Mouse (Mus musculus) spleen, adult 2 months (tissue): ENCODE results near the gene Sema4b. TPM values are rescaled to one million over a fixed set of nuclear protein-coding genes. Genes with fewer than 3 reads are reported as not detected.

Experiments used
- DNase-seq, 2 experiments: peaks; one replicate each; pipeline versions ENCODE4 v3.0.0 to v3.0.0-alpha.2; 2012 to 2021; ENCODE audit warnings: low spot score in 2 of 2, low read depth in 1 of 2
- H3K27ac ChIP-seq: fragments of 200-500 bp; 2 replicates; pipeline ENCODE4 v1.5.1; 2012; ENCODE audit warnings: low read length, inconsistent platforms; ENCODE audit not compliant: insufficient read depth
- H3K27me3 ChIP-seq: fragments of 200-500 bp; 2 replicates; pipeline ENCODE4 v1.6.1; 2012; ENCODE audit warnings: mild to moderate bottlenecking, moderate library complexity, low read length, inconsistent platforms; ENCODE audit not compliant: control insufficient read depth, insufficient read depth
- H3K36me3 ChIP-seq: fragments of 200-500 bp; 2 replicates; pipeline ENCODE4 v1.6.1; 2012; ENCODE audit warnings: mild to moderate bottlenecking, low read length, inconsistent platforms; ENCODE audit not compliant: control insufficient read depth, insufficient read depth
- H3K4me1 ChIP-seq: fragments of 200-500 bp; 2 replicates; pipeline ENCODE4 v1.6.1; 2011; ENCODE audit warnings: inconsistent platforms; ENCODE audit not compliant: control insufficient read depth, insufficient read depth, insufficient read length
- H3K4me3 ChIP-seq: fragments of 200-500 bp; 2 replicates; pipeline ENCODE4 v1.5.1; 2011; ENCODE audit warnings: mild to moderate bottlenecking, inconsistent platforms; ENCODE audit not compliant: insufficient read depth, insufficient read length; ENCODE audit errors: extremely low read depth
- CTCF ChIP-seq: fragments of 200-500 bp; IDR thresholded peaks from 2 replicates; pipeline ENCODE4 v1.5.1; 2011; ENCODE audit warnings: mild to moderate bottlenecking, inconsistent platforms; ENCODE audit not compliant: insufficient read depth, insufficient read length, insufficient replicate concordance; ENCODE audit errors: extremely low read depth
- POLR2A ChIP-seq: fragments of 200-500 bp; IDR thresholded peaks from 2 replicates; pipeline ENCODE4 v1.6.1; 2011; ENCODE audit warnings: low read depth, low read length, inconsistent platforms
- WGBS: fragments of 180-500 bp; shearing (Covaris S2); methylation state at CpG from one replicate; pipeline ENCODE4 v1.1.7; 2018; 5-methylcytosine and 5-hydroxymethylcytosine counted together
- polyA plus RNA-seq: library from polyadenylated mRNA; depleted of rRNA; stranded (reverse); fragments of >200 nt; gene quantifications from 2 replicates; pipeline ENCODE4 v1.2.3, GENCODE M21; 2012

Sema4b gene
- polyA plus RNA-seq, 1 experiment, result 69.5 TPM

- H3K36me3 ChIP-seq, result no peaks in the 10 kb centered on the region
- no peaks in the 10 kb centered on the region for H3K27me3 ChIP-seq
- no peak overlapping the region for H3K27ac ChIP-seq
- TF ChIP-seq CTCF (no peak), POLR2A (no peak)
- H3K4me3 ChIP-seq, result no peak overlapping the region
- 73% methylated on average over 11 of the region's 11 CpGs for WGBS
- peaks cover 51% of the 10 kb centered on the region for H3K4me1 ChIP-seq
- no peak for DNase-seq
These were observed 2.7 kb downstream of the Sema4b start for GRCm38 (mm10) chr7:80189147-80189933.

- no peak overlapping the region for H3K4me3 ChIP-seq
- WGBS, result 7% methylated on average over 5 of the region's 5 CpGs
- DNase-seq, result peak in 1 of 2 experiments; percentile 78
- H3K27me3 ChIP-seq, result no peaks in the 10 kb centered on the region
- TF ChIP-seq POLR2A (no peak; the same call in 1 of the 2 replicates), CTCF (no peak)
- H3K27ac ChIP-seq, result peak overlapping the region; percentile 95
- H3K36me3 ChIP-seq, result no peaks in the 10 kb centered on the region
- H3K4me1 ChIP-seq, result peaks cover 48% of the 10 kb centered on the region
These were observed 4.8 kb downstream of the Sema4b start for GRCm38 (mm10) chr7:80191455-80191854.

- WGBS, result under 1% methylated on average over 16 of the region's 16 CpGs
- peak; percentile 71 to 89 for DNase-seq
- Histone ChIP-seq H3K4me3 (peak overlapping the region; percentile 33; the same call in 1 of the 2 replicates), H3K27ac (peak overlapping the region; percentile 95), H3K36me3 (no peaks in the 10 kb centered on the region), H3K27me3 (no peaks in the 10 kb centered on the region), H3K4me1 (peaks cover 42% of the 10 kb centered on the region)
- TF ChIP-seq CTCF, result no peak
- TF ChIP-seq POLR2A, result peak; percentile 52
These were observed 5.8 kb downstream of the Sema4b start for GRCm38 (mm10) chr7:80192226-80193061.

GRCm38 (mm10) chr7:80193941-80194739 is 7.5 kb downstream of the Sema4b start:
- Histone ChIP-seq H3K27me3 (no peaks in the 10 kb centered on the region), H3K4me1 (peaks cover 43% of the 10 kb centered on the region), H3K4me3 (no peak overlapping the region), H3K36me3 (no peaks in the 10 kb centered on the region), H3K27ac (peak overlapping the region; percentile 69)
- TF ChIP-seq POLR2A, result no peak
- no peak for TF ChIP-seq CTCF
- WGBS, result 50% methylated on average over 13 of the region's 13 CpGs
- DNase-seq, result no peak

GRCm38 (mm10) chr7:80195146-80195545 is 8.5 kb downstream of the Sema4b start:
- Histone ChIP-seq H3K27me3 (no peaks in the 10 kb centered on the region), H3K36me3 (no peaks in the 10 kb centered on the region), H3K4me3 (no peak overlapping the region), H3K27ac (no peak overlapping the region), H3K4me1 (peaks cover 47% of the 10 kb centered on the region)
- WGBS, result 86% methylated on average over 5 of the region's 5 CpGs
- TF ChIP-seq CTCF (no peak), POLR2A (no peak)
- DNase-seq, result no peak

GRCm38 (mm10) chr7:80195576-80196263 is 9.1 kb downstream of the Sema4b start:
- Histone ChIP-seq H3K36me3 (no peaks in the 10 kb centered on the region), H3K4me3 (no peak overlapping the region), H3K4me1 (peaks cover 52% of the 10 kb centered on the region), H3K27ac (no peak overlapping the region), H3K27me3 (no peaks in the 10 kb centered on the region)
- no peak for DNase-seq
- TF ChIP-seq POLR2A (no peak), CTCF (no peak)
- 92% methylated on average over 10 of the region's 11 CpGs for WGBS
